Mouse (Mus musculus): ENCODE measurements around the gene Dmap1.

- TF ChIP-seq CTCF (IDR thresholded peaks at IDR 0.05; ENCODE audit: low read depth, low read length) (no peak), GATA1 (IDR thresholded peaks at IDR 0.05; ENCODE audit: borderline replicate concordance, low read length) (no peak), TAL1 (conservative IDR thresholded peaks at IDR 0.05; ENCODE audit: low read depth, low read length) (no peak), GATA2 (IDR thresholded peaks at IDR 0.05; ENCODE audit: borderline replicate concordance, low read depth, low read length) (no peak)
Observed at GRCm38 (mm10) chr4:117713303-117714098, 31.4 kb upstream of the Dmap1 start.

All from G1E (cell line).